Mouse (Mus musculus) erythroblast, embryonic 14.5 days (primary cell): ENCODE data around the gene Rpl22. TPM values are rescaled to one million over a fixed set of nuclear protein-coding genes. Genes with fewer than 3 reads are reported as not detected.

Experiments used
- H3K27me3 ChIP-seq: 2 replicates; pipeline ENCODE4 v1.6.1; 2012; ENCODE audit warnings: inconsistent platforms; ENCODE audit not compliant: control insufficient read depth
- H3K36me3 ChIP-seq: 2 replicates; pipeline ENCODE4 v1.6.1; 2012; ENCODE audit warnings: mild to moderate bottlenecking, inconsistent platforms; ENCODE audit not compliant: control insufficient read depth
- H3K4me1 ChIP-seq: 2 replicates; pipeline ENCODE4 v1.6.1; 2012; ENCODE audit warnings: inconsistent platforms; ENCODE audit not compliant: control insufficient read depth
- H3K4me3 ChIP-seq: replicated peaks from 2 replicates; pipeline ENCODE3; 2012; ENCODE audit warnings: moderate library complexity, mild to moderate bottlenecking, inconsistent platforms
- H3K9me3 ChIP-seq: 2 replicates; pipeline ENCODE4 v1.6.1; 2012; ENCODE audit warnings: low read length, inconsistent platforms, mixed read lengths; ENCODE audit not compliant: control insufficient read depth
- GATA1 ChIP-seq: IDR thresholded peaks from 2 replicates; pipeline ENCODE4 v1.6.1; 2012; ENCODE audit warnings: low read length, inconsistent platforms, mixed read lengths
- TAL1 ChIP-seq: IDR thresholded peaks from 3 replicates; pipeline ENCODE4 v1.6.1; 2012; ENCODE audit warnings: low read length, inconsistent platforms, mixed read lengths
- polyA plus RNA-seq: library from polyadenylated mRNA; stranded (reverse); fragments of >175 nt; gene quantifications from 2 replicates; pipeline ENCODE4 v1.2.3, GENCODE M21; 2012

Gene Rpl22
- polyA plus RNA-seq, 1 experiment: 13.4 TPM

GRCm38 (mm10) chr4:152294188-152294929 lies 31.2 kb upstream of the Rpl22 start:
- H3K27me3 ChIP-seq: peaks cover 48% of the 10 kb centered on the region

GRCm38 (mm10) chr4:152295916-152296315 lies 29.6 kb upstream of the Rpl22 start:
- Histone ChIP-seq H3K27me3 (peaks cover 33% of the 10 kb centered on the region), H3K4me3 (peak overlapping the region; percentile 84), H3K9me3 (no peaks in the 10 kb centered on the region), H3K36me3 (peaks cover 17% of the 10 kb centered on the region), H3K4me1 (peaks cover 40% of the 10 kb centered on the region)
- no peak for TF ChIP-seq GATA1
- TF ChIP-seq TAL1: no peak

More at GRCm38 (mm10) chr4:152294188-152294929, 31.2 kb upstream of the Rpl22 start:
- Histone ChIP-seq H3K4me1 (peaks cover 38% of the 10 kb centered on the region), H3K9me3 (peaks cover 4% of the 10 kb centered on the region; the same call in 1 of the 2 replicates), H3K36me3 (peaks cover 2% of the 10 kb centered on the region), H3K4me3 (no peak overlapping the region)
- TF ChIP-seq TAL1 (no peak), GATA1 (no peak)

GRCm38 (mm10) chr4:152296371-152296770 lies 29.2 kb upstream of the Rpl22 start:
- Histone ChIP-seq H3K36me3 (peaks cover 22% of the 10 kb centered on the region), H3K4me1 (peaks cover 40% of the 10 kb centered on the region), H3K4me3 (peak overlapping the region; percentile 84), H3K9me3 (no peaks in the 10 kb centered on the region), H3K27me3 (peaks cover 28% of the 10 kb centered on the region)
- no peak for TF ChIP-seq TAL1
- TF ChIP-seq GATA1: no peak

- peaks cover 21% of the 10 kb centered on the region for H3K27me3 ChIP-seq
- peaks cover 30% of the 10 kb centered on the region for H3K36me3 ChIP-seq
- TF ChIP-seq GATA1: no peak
- TF ChIP-seq TAL1: no peak
- H3K9me3 ChIP-seq: no peaks in the 10 kb centered on the region
- H3K4me1 ChIP-seq: peaks cover 40% of the 10 kb centered on the region
- peak within 1 kb of the TSS; percentile 84 for H3K4me3 ChIP-seq
Measured at GRCm38 (mm10) chr4:152296874-152297861, 28.4 kb upstream of the Rpl22 start, which contains the start of gene Icmt. Gene Icmt, plus strand, starts transcription at chr4:152297227.

- H3K4me3 ChIP-seq: peak overlapping the region; percentile 84
Measured at GRCm38 (mm10) chr4:152298836-152299235, 26.7 kb upstream of the Rpl22 start.

GRCm38 (mm10) chr4:152300375-152300774 lies 25.2 kb upstream of the Rpl22 start:
- Histone ChIP-seq H3K36me3 (peaks cover 62% of the 10 kb centered on the region), H3K9me3 (no peaks in the 10 kb centered on the region), H3K4me1 (peaks cover 37% of the 10 kb centered on the region), H3K4me3 (no peak overlapping the region), H3K27me3 (no peaks in the 10 kb centered on the region)
- no peak for TF ChIP-seq GATA1
- TF ChIP-seq TAL1: no peak

More at GRCm38 (mm10) chr4:152298836-152299235, 26.7 kb upstream of the Rpl22 start:
- Histone ChIP-seq H3K9me3 (no peaks in the 10 kb centered on the region), H3K27me3 (peaks cover 4% of the 10 kb centered on the region; the same call in 1 of the 2 replicates), H3K36me3 (peaks cover 46% of the 10 kb centered on the region), H3K4me1 (peaks cover 40% of the 10 kb centered on the region)
- TF ChIP-seq GATA1 (no peak), TAL1 (no peak)

GRCm38 (mm10) chr4:152302012-152302411 lies 23.5 kb upstream of the Rpl22 start:
- peaks cover 71% of the 10 kb centered on the region for H3K36me3 ChIP-seq
- H3K4me3 ChIP-seq: no peak overlapping the region
- no peaks in the 10 kb centered on the region for H3K27me3 ChIP-seq
- no peak for TF ChIP-seq TAL1
- TF ChIP-seq GATA1: no peak
- no peaks in the 10 kb centered on the region for H3K9me3 ChIP-seq
- H3K4me1 ChIP-seq: peaks cover 24% of the 10 kb centered on the region

- peaks cover 14% of the 10 kb centered on the region for H3K4me1 ChIP-seq
- TF ChIP-seq TAL1: no peak
- TF ChIP-seq GATA1: no peak
- H3K9me3 ChIP-seq: no peaks in the 10 kb centered on the region
- H3K27me3 ChIP-seq: no peaks in the 10 kb centered on the region
- no peak overlapping the region for H3K4me3 ChIP-seq
- H3K36me3 ChIP-seq: peaks cover 76% of the 10 kb centered on the region
Measured at GRCm38 (mm10) chr4:152303172-152303571, 22.4 kb upstream of the Rpl22 start.
